Mouse (Mus musculus): ENCODE data around the gene Hmg20b. TPM values are rescaled to one million over a fixed set of nuclear protein-coding genes. Genes with fewer than 3 reads are reported as not detected.

The Hmg20b gene
- polyA plus RNA-seq, 1 experiment: 80.2 TPM

- Histone ChIP-seq H3ac (ENCODE audit: control insufficient read depth, insufficient read length) (no peak overlapping the region), H3K27me3 (ENCODE audit: control insufficient read depth, insufficient read depth, insufficient read length) (no peaks in the 10 kb centered on the region), H3K4me2 (ENCODE audit: low read depth) (no peak overlapping the region), H3K79me2 (ENCODE audit: control insufficient read depth, insufficient read depth) (peaks cover 5% of the 10 kb centered on the region), H3K36me3 (ENCODE audit: control insufficient read depth, insufficient read depth) (no peaks in the 10 kb centered on the region), H3K4me3 (no peak overlapping the region)
- TF ChIP-seq REST (IDR thresholded peaks at IDR 0.05; ENCODE audit: insufficient read depth, insufficient read length): no peak
- TF ChIP-seq E2F4 (IDR thresholded peaks at IDR 0.05; ENCODE audit: insufficient read depth): no peak
- TF ChIP-seq MYOD1 (IDR thresholded peaks at IDR 0.05; ENCODE audit: control insufficient read depth in 1 of 3, insufficient read length in 2 of 3, low read depth in 2 of 3): no peak
- TF ChIP-seq USF1 (IDR thresholded peaks at IDR 0.05; ENCODE audit: low read depth): no peak
- TF ChIP-seq TCF3 (IDR thresholded peaks at IDR 0.05; ENCODE audit: insufficient read length, low read depth): no peak
- no peak for TF ChIP-seq POLR2AphosphoS2 (IDR thresholded peaks at IDR 0.05; ENCODE audit: insufficient read length, low read depth)
- TF ChIP-seq TCF12 (IDR thresholded peaks at IDR 0.05; ENCODE audit: insufficient read depth, poor library complexity, severe bottlenecking): no peak
- no peak for TF ChIP-seq CEBPB (IDR thresholded peaks at IDR 0.05; ENCODE audit: insufficient read depth, poor library complexity, severe bottlenecking)
- no peak for TF ChIP-seq MYOG (IDR thresholded peaks at IDR 0.05; ENCODE audit: control insufficient read depth in 1 of 3, insufficient read depth in 1 of 3, insufficient read length in 2 of 3, low read depth in 2 of 3)
- TF ChIP-seq SRF (IDR thresholded peaks at IDR 0.05; ENCODE audit: control insufficient read depth, insufficient read length, low read depth): no peak
- TF ChIP-seq POLR2A (IDR thresholded peaks at IDR 0.05; ENCODE audit: insufficient read length, low read depth): no peak
- TF ChIP-seq MAX (IDR thresholded peaks at IDR 0.05; ENCODE audit: low read depth): no peak
Observed at GRCm38 (mm10) chr10:81354738-81355477, 4.6 kb upstream of the Hmg20b start.

GRCm38 (mm10) chr10:81351678-81352291 is 1.5 kb upstream of the Hmg20b start:
- TF ChIP-seq TCF3 (IDR thresholded peaks at IDR 0.05; ENCODE audit: insufficient read length, low read depth): no peak
- no peak for TF ChIP-seq MAX (IDR thresholded peaks at IDR 0.05; ENCODE audit: low read depth)
- no peak for TF ChIP-seq REST (IDR thresholded peaks at IDR 0.05; ENCODE audit: insufficient read depth, insufficient read length)
- TF ChIP-seq MYOD1 (IDR thresholded peaks at IDR 0.05; ENCODE audit: control insufficient read depth in 1 of 3, insufficient read length in 2 of 3, low read depth in 2 of 3): peak in 2 of 3 experiments; percentile 30 to 54
- peak in 1 of 3 experiments; percentile 19 for TF ChIP-seq MYOG (IDR thresholded peaks at IDR 0.05; ENCODE audit: control insufficient read depth in 1 of 3, insufficient read depth in 1 of 3, insufficient read length in 2 of 3, low read depth in 2 of 3)
- no peaks in the 10 kb centered on the region for H3K79me2 ChIP-seq (ENCODE audit: control insufficient read depth, insufficient read depth)
- H3ac ChIP-seq (ENCODE audit: control insufficient read depth, insufficient read length): no peak overlapping the region
- H3K27me3 ChIP-seq (ENCODE audit: control insufficient read depth, insufficient read depth, insufficient read length): no peaks in the 10 kb centered on the region
- H3K36me3 ChIP-seq (ENCODE audit: control insufficient read depth, insufficient read depth): peaks cover 9% of the 10 kb centered on the region
- H3K4me3 ChIP-seq: no peak overlapping the region
- H3K4me2 ChIP-seq (ENCODE audit: low read depth): peak overlapping the region; percentile 68

GRCm38 (mm10) chr10:81349961-81350350 is 324 bp downstream of the Hmg20b start:
- Histone ChIP-seq H3K4me3 (peak overlapping the region; percentile 69), H3K36me3 (ENCODE audit: control insufficient read depth, insufficient read depth) (peaks cover 9% of the 10 kb centered on the region), H3K79me2 (ENCODE audit: control insufficient read depth, insufficient read depth) (no peaks in the 10 kb centered on the region), H3K27me3 (ENCODE audit: control insufficient read depth, insufficient read depth, insufficient read length) (no peaks in the 10 kb centered on the region), H3K4me2 (ENCODE audit: low read depth) (peak overlapping the region; percentile 100), H3ac (ENCODE audit: control insufficient read depth, insufficient read length) (peak overlapping the region; percentile 29)
- peak; percentile 4 for TF ChIP-seq SRF (IDR thresholded peaks at IDR 0.05; ENCODE audit: control insufficient read depth, insufficient read length, low read depth)
- peak; percentile 44 for TF ChIP-seq POLR2A (IDR thresholded peaks at IDR 0.05; ENCODE audit: insufficient read length, low read depth)
- no peak for TF ChIP-seq MYOG (IDR thresholded peaks at IDR 0.05; ENCODE audit: control insufficient read depth in 1 of 3, insufficient read depth in 1 of 3, insufficient read length in 2 of 3, low read depth in 2 of 3)
- TF ChIP-seq POLR2AphosphoS2 (IDR thresholded peaks at IDR 0.05; ENCODE audit: insufficient read length, low read depth): no peak

- Histone ChIP-seq H3K27me3 (ENCODE audit: control insufficient read depth, insufficient read depth, insufficient read length) (no peaks in the 10 kb centered on the region), H3K4me2 (ENCODE audit: low read depth) (peak overlapping the region; percentile 100), H3ac (ENCODE audit: control insufficient read depth, insufficient read length) (peak overlapping the region; percentile 29), H3K4me3 (peak overlapping the region; percentile 69), H3K36me3 (ENCODE audit: control insufficient read depth, insufficient read depth) (peaks cover 9% of the 10 kb centered on the region), H3K79me2 (ENCODE audit: control insufficient read depth, insufficient read depth) (no peaks in the 10 kb centered on the region)
- TF ChIP-seq SRF (IDR thresholded peaks at IDR 0.05; ENCODE audit: control insufficient read depth, insufficient read length, low read depth) (no peak), CEBPB (IDR thresholded peaks at IDR 0.05; ENCODE audit: insufficient read depth, poor library complexity, severe bottlenecking) (no peak), MAX (IDR thresholded peaks at IDR 0.05; ENCODE audit: low read depth) (no peak), TCF3 (IDR thresholded peaks at IDR 0.05; ENCODE audit: insufficient read length, low read depth) (no peak)
Observed at GRCm38 (mm10) chr10:81349146-81349545, 1.1 kb downstream of the Hmg20b start.

GRCm38 (mm10) chr10:81346453-81347067 is 3.7 kb downstream of the Hmg20b start:
- Histone ChIP-seq H3K27me3 (ENCODE audit: control insufficient read depth, insufficient read depth, insufficient read length) (peaks cover 12% of the 10 kb centered on the region), H3K4me2 (ENCODE audit: low read depth) (no peak overlapping the region), H3K36me3 (ENCODE audit: control insufficient read depth, insufficient read depth) (peaks cover 9% of the 10 kb centered on the region), H3ac (ENCODE audit: control insufficient read depth, insufficient read length) (no peak overlapping the region), H3K79me2 (ENCODE audit: control insufficient read depth, insufficient read depth) (no peaks in the 10 kb centered on the region), H3K4me3 (no peak overlapping the region)
- TF ChIP-seq POLR2AphosphoS2 (IDR thresholded peaks at IDR 0.05; ENCODE audit: insufficient read length, low read depth): peak; percentile 41
- no peak for TF ChIP-seq POLR2A (IDR thresholded peaks at IDR 0.05; ENCODE audit: insufficient read length, low read depth)

Measured in myocyte (in vitro differentiated cells).